Mouse (Mus musculus) liver, embryonic 18 days (tissue): ENCODE measurements around the gene Zfp14. TPM values are rescaled to one million over a fixed set of nuclear protein-coding genes. Genes with fewer than 3 reads are reported as not detected.

Experiments used
- polyA plus RNA-seq: library from polyadenylated mRNA; depleted of rRNA; stranded (reverse); fragments of >200 nt; gene quantifications from 2 replicates; pipeline ENCODE4 v1.2.3, GENCODE M21; 2012; rRNA removed

The Zfp14 gene
- polyA plus RNA-seq = 0.67 and 0.68 TPM in 2 replicates

DNA sequence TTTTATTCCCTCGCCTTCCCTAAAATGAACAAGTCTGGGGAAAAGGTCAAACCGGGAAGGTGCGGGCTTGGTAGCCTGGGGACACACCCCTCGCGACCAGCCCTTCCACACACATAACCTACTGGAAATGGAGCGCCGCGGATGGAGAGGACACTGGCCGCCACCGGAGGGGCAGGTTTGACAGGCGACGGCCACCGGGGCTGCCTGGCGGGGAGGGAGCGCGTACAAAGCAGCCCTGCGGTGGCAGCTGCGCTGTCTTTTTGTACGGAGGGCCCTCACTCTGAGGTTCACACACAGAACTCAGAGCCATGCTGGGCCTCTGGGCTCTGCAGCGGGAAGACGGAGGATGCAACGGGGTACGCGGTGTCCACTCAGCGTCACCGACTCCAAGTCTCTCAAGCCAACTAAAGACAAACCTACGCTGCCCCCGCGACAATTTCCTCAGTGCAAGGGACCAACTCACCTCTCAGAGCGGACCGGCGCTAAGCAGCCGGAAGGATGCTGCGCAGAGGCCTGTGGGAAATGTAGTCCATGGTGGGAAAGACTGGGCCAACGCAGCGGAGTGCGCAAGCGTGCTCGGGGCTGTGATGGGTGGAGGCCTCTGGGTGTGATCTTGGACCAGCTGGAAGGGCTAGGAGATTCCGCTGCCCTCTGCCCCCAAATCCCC is at the start of gene Zfp14:
Gene Zfp14, minus strand, starts transcription at position 499 of the 667 bp plus-strand sequence.

DNA sequence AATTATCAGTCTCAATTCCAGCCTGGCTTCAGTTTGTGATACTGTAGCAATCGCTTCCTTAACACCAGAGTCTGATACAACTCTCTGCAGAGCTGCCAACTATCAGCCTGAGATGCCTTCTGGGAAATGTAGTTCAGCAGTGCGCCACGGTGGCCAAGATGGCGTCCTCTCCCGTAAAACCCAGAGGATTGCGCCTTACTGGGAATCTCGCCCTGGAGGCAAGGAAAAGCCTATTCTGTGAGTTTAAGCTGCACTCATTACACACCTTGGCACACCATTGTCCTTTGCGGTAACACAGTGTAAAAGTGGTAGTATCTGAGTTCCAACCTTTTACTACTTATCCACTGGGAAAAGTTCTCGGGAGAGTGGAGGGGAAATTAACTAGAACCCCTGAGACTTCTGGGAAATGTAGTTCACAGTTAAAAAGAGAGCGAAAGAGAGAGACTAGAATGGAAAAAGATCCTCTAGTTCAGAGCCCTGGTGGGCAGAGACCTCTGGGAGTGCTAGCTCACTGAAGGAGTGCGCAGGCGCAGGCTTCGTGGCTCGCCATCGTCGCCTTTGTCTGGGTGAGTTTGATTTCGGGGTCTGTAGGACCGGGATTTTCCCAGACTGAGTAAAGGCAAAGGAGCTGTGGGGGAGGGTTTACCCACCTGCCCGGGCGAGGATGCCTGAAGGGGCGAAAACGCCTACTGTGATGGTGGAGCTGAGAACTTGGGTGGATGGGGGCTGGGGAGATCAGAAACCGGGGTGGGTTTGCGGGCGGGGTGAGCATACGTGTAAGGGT is 43.7 kb upstream of the Zfp14 start, which contains the start of gene Zfp260:
Gene Zfp260, plus strand, starts transcription at position 132 of the 784 bp plus-strand sequence.

DNA sequence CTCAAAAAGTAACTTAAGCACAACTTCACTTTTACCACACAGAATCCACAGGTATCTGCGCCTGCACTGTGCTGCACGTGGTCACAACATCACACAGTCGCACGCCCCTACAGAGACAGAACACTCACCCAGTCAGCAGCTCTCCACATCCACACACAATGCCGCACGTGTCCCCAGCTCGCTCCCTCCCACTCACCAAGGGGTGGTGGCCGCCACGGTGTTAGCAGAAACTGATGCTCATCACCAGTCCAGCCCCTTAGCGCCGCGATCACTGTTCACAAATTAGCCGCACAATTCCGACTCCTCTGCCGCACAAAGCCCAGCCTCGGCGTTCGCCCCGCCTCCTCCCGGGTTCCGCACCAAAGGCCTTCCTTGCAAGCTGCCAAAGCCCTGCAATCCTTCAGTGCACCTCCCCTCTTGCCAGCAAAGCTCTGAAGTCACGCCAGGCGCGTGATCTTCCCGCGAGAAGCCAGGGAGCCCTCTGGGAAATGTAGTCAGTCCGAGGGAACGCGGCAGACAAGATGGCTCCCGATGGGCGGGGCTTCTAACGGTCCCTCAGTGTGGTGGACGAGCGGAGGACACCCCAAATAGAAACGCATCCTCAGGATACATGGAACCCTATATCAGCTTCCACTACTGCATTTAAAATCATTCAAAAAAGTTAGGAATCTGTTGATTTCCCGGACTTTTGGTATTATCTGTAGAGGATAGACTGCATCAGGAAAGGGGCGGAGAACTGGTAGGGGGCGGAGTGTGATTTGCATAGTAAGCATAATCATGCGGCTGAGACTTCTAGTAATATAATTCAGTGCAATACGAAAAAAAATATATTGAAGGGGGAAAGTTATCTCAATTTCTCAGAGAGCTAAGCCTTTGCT is 39.2 kb upstream of the Zfp14 start, which contains the start of the genes Gm26920 and Zfp566:
Gene Gm26920, minus strand, starts transcription at position 319 of the 878 bp plus-strand sequence.
Gene Zfp566, minus strand, starts transcription at position 436 of the 878 bp plus-strand sequence.

DNA sequence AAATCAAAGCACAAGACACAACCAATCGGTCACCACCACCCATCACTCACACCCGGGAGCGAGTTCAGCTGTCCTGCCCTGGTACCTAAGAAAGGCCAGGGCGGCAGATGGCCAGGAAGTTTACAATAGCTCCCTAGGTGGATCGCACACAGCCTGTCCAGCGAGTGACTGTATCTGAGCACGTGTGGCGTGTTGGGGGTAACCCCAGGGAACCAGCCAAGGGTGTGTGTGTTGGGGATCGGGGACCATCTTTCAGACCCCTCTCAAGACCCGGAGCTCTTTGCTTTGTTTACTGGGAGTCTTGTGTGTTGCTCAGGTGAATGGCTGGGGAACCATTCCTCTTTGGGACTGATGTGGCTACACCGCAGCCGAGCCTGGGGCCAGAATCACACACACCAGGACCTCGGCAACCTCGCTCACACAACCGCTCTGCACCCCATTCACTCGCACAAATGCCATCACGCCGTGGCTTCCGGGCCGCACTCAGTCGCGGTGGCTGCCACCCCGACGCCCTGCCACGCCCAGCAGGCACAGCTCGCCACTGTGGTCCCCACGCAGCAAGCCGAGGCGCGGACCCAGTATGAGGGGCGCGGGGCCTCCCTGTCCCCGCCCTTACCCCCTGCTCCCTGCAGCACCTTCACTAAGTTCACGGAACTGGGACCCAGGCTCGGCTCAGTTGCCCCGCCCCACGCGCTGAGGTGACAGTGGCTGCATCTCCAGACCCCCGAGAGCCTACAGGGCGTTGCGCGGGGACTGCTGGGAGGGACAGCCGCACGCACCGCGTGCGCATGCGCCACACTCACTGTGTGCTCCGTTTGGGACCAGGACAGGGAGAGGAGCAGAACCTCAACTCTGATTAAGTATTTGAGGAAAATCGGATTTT is 21.2 kb upstream of the Zfp14 start, which contains the start of gene Zfp82:
Gene Zfp82, minus strand, starts transcription at position 755 of the 883 bp plus-strand sequence.

Other genes with a start within 250 kb of the Zfp14 start
- 1.7 and 1.8 TPM in 2 replicates for gene Zfp790, start 235.3 kb downstream of the Zfp14 start, polyA plus RNA-seq
- 0.28 and 0.31 TPM in 2 replicates for gene Zfp940, start 197.7 kb downstream of the Zfp14 start, polyA plus RNA-seq
- gene Zfp420, start 191.4 kb downstream of the Zfp14 start, polyA plus RNA-seq = 0.95 and 1.1 TPM in 2 replicates
- gene Zfp27, start 144.8 kb downstream of the Zfp14 start, polyA plus RNA-seq = 1.7 and 1.8 TPM in 2 replicates
- gene Zfp383, start 143.2 kb downstream of the Zfp14 start, polyA plus RNA-seq = 0.83 and 0.95 TPM in 2 replicates
- gene Zfp74, start 97.3 kb downstream of the Zfp14 start, polyA plus RNA-seq = 1.4 TPM in 2 replicates
- gene Zfp568, start 67.4 kb downstream of the Zfp14 start, polyA plus RNA-seq = 6.4 and 7.6 TPM in 2 replicates
- gene Zfp82, start 21.5 kb upstream of the Zfp14 start, polyA plus RNA-seq = 0.34 and 0.35 TPM in 2 replicates
- gene Gm26920, start 39.0 kb upstream of the Zfp14 start, polyA plus RNA-seq = 0.04 and 0.05 TPM in 2 replicates
- gene Zfp566, start 39.1 kb upstream of the Zfp14 start, polyA plus RNA-seq = 0.59 and 0.87 TPM in 2 replicates
- 7.9 and 8.2 TPM in 2 replicates for gene Zfp260, start 43.4 kb upstream of the Zfp14 start, polyA plus RNA-seq
- 0.58 and 0.79 TPM in 2 replicates for gene Zfp382, start 70.6 kb upstream of the Zfp14 start, polyA plus RNA-seq
- gene Zfp146, start 118.4 kb upstream of the Zfp14 start, polyA plus RNA-seq = 19.5 and 20.2 TPM in 2 replicates
- gene Cox7a1, start 132.8 kb upstream of the Zfp14 start, polyA plus RNA-seq = 8.5 and 12.2 TPM in 2 replicates
- gene Capns1, start 147.4 kb upstream of the Zfp14 start, polyA plus RNA-seq = 118 and 128 TPM in 2 replicates
- gene Polr2i, start 180.6 kb upstream of the Zfp14 start, polyA plus RNA-seq = 52.4 and 53.8 TPM in 2 replicates
- 16.3 and 18.1 TPM in 2 replicates for gene Tbcb, start 180.9 kb upstream of the Zfp14 start, polyA plus RNA-seq
- not detected in 2 replicates for gene Ovol3, start 184.3 kb upstream of the Zfp14 start, polyA plus RNA-seq
- 0.03 and 0.06 TPM in 2 replicates for gene Thap8, start 228.7 kb upstream of the Zfp14 start, polyA plus RNA-seq
- gene Wdr62, start 229.0 kb upstream of the Zfp14 start, polyA plus RNA-seq = 7.1 and 8.5 TPM in 2 replicates
- 0.48 and 1.3 TPM in 2 replicates for gene Clip3, start 240.3 kb upstream of the Zfp14 start, polyA plus RNA-seq